In genomic region chr2:29054991-29055390, GRCm38 (mm10) we compare ENCODE assay signal across 8 mouse cellular contexts. TPM values are rescaled to one million over a fixed set of nuclear protein-coding genes. Genes with fewer than 3 reads are reported as not detected.
A peak's percentile ranks its signal among the peaks of the same experiment; 100 is the strongest.
DNase-seq lines count a peak whose midpoint lies in the region; ATAC-seq lines count a peak whose summit lies in the region.

Cfap77 (minus strand) TSS chr2:29055066.

- H3K9ac ChIP-seq in embryonic facial prominence, embryonic 14.5 days (ENCODE audit: low read depth, low read length): peak within 1 kb of the TSS; percentile 56

- ATAC-seq in embryonic facial prominence, embryonic 14.5 days (ENCODE audit: low read depth): peak; percentile 51

- H3K36me3 ChIP-seq in embryonic facial prominence, embryonic 14.5 days (ENCODE audit: control insufficient read depth, insufficient read depth, low read length): no peaks in the 10 kb centered on the region

- no peaks in the 10 kb centered on the region for H3K9me3 ChIP-seq in embryonic facial prominence, embryonic 14.5 days (ENCODE audit: control insufficient read depth, low read length)

- DNase-seq in CD4-positive, CD25-positive, alpha-beta regulatory T cell, adult 2 months (ENCODE audit: low read depth, low spot score): peak; percentile 92
- peak; percentile 59 for DNase-seq in WW6 (ENCODE audit: low read depth, low spot score)
- peak; percentile 84 for DNase-seq in embryonic facial prominence, embryonic 14.5 days (ENCODE audit: low spot score)
- DNase-seq in heart, postnatal 10 days: peak; percentile 73 to 78
- peak; percentile 22 to 45 for DNase-seq in layer of hippocampus, postnatal 14 days (ENCODE audit: low spot score in 2 of 2)
- DNase-seq in lung, postnatal 36 days: peak; percentile 83
- peak; percentile 70 for DNase-seq in retina, postnatal 7 days (ENCODE audit: low read depth, low spot score)
- DNase-seq in urinary bladder, postnatal 36 days (ENCODE audit: low spot score in 2 of 2): peak; percentile 52 to 56

- H3K4me2 ChIP-seq in embryonic facial prominence, embryonic 14.5 days (ENCODE audit: low read depth, low read length): peak within 1 kb of the TSS; percentile 60

- peak within 1 kb of the TSS; percentile 40 for H3K4me3 ChIP-seq in embryonic facial prominence, embryonic 14.5 days (ENCODE audit: low read depth, low read length)

- peaks cover 13% of the 10 kb centered on the region; the same call in 1 of the 2 replicates for H3K27me3 ChIP-seq in embryonic facial prominence, embryonic 14.5 days (replicated peaks; ENCODE audit: control insufficient read depth, insufficient read depth, low read length)

- WGBS in embryonic facial prominence, embryonic 14.5 days: under 1% methylated on average over 25 of the region's 25 CpGs

- intact Hi-C loops in heart, postnatal 10 days (cut with DNase I): loop anchor here (5.0 kb wide), 3 partner anchors 198 to 368 kb away; partner anchors contain the start of genes Ddx31 and Gtf3c4

- no peak within 1 kb of the TSS for H3K27ac ChIP-seq in embryonic facial prominence, embryonic 14.5 days (replicated peaks; ENCODE audit: low read depth, low read length)

- no peaks in the 10 kb centered on the region for H3K4me1 ChIP-seq in embryonic facial prominence, embryonic 14.5 days (ENCODE audit: control insufficient read depth, insufficient read depth, low read length)

RNA-seq across cellular contexts. Expression of gene Cfap77, which starts in this region (rescaled TPM):
- 0.29 and 0.79 TPM in 2 replicates for polyA plus RNA-seq in embryonic facial prominence, embryonic 14.5 days (2014; fragmentation: Nextera tagmentation; extraction: Ambion mirVana)
- total RNA-seq in heart, postnatal 10 days (2021): not detected
- 1 to 10 TPM in 1 of 2 experiments, under 1 TPM in 1; 0.69 to 1.2 TPM for total RNA-seq in layer of hippocampus, postnatal 14 days (2021)

Comparison
In these comparisons a context has a peak if more than half of its experiments do, and no peak if none do; other contexts are left out.
1. Peak in DNase-seq, ATAC-seq, H3K4me3 ChIP-seq, H3K9ac ChIP-seq and H3K4me2 ChIP-seq in embryonic facial prominence, embryonic 14.5 days; RNA of the gene not detected or under 1 TPM.
2. Peak in DNase-seq in heart, postnatal 10 days; RNA of the gene not detected or under 1 TPM.
3. DNase-seq: peak in every context shown above with its lines; median percentile 92 in CD4-positive, CD25-positive, alpha-beta regulatory T cell, adult 2 months; 84 in embryonic facial prominence, embryonic 14.5 days; 83 in lung, postnatal 36 days; 76 in heart, postnatal 10 days; 70 in retina, postnatal 7 days; 59 in WW6; 54 in urinary bladder, postnatal 36 days; 34 in layer of hippocampus, postnatal 14 days.